Mouse (Mus musculus): ENCODE results near the gene Ptprt. TPM values are rescaled to one million over a fixed set of nuclear protein-coding genes. Genes with fewer than 3 reads are reported as not detected.

The Ptprt gene
- total and polyA plus RNA-seq, 2 experiments from 2014 or later: 15.7 to 68.3 TPM

- H3K4me1 ChIP-seq (ENCODE audit: insufficient read depth, low read length): no peaks in the 10 kb centered on the region
- WGBS: 85% methylated on average over 2 of the region's 2 CpGs
- no peak for TF ChIP-seq CTCF (IDR thresholded peaks at IDR 0.05; ENCODE audit: low read depth)
- ATAC-seq: no peak
- no peak overlapping the region for H3K9ac ChIP-seq (replicated peaks; ENCODE audit: low read length)
- H3K27ac ChIP-seq: no peak overlapping the region
- H3K4me3 ChIP-seq (ENCODE audit: low read length): no peak overlapping the region
- H3K36me3 ChIP-seq (ENCODE audit: insufficient read depth, low read length): no peaks in the 10 kb centered on the region
- DNase-seq (ENCODE audit: low spot score): no peak
- no peaks in the 10 kb centered on the region for H3K9me3 ChIP-seq (ENCODE audit: low read length)
- H3K4me2 ChIP-seq (ENCODE audit: low read depth, low read length): no peak overlapping the region
- H3K27me3 ChIP-seq (ENCODE audit: insufficient read depth, low read length): no peaks in the 10 kb centered on the region
Measured at GRCm38 (mm10) chr2:161561502-161561901, 1099.4 kb downstream of the Ptprt start.

- DNase-seq (ENCODE audit: low spot score): no peak
- WGBS: 81% methylated on average over 4 of the region's 4 CpGs
- no peak overlapping the region for H3K9ac ChIP-seq (replicated peaks; ENCODE audit: low read length)
- H3K4me3 ChIP-seq (ENCODE audit: low read length): no peak overlapping the region
- H3K4me1 ChIP-seq (ENCODE audit: insufficient read depth, low read length): no peaks in the 10 kb centered on the region
- no peaks in the 10 kb centered on the region for H3K9me3 ChIP-seq (ENCODE audit: low read length)
- no peak for ATAC-seq
- no peaks in the 10 kb centered on the region for H3K27me3 ChIP-seq (ENCODE audit: insufficient read depth, low read length)
- H3K4me2 ChIP-seq (ENCODE audit: low read depth, low read length): no peak overlapping the region
- no peak overlapping the region for H3K27ac ChIP-seq
- no peaks in the 10 kb centered on the region for H3K36me3 ChIP-seq (ENCODE audit: insufficient read depth, low read length)
- no peak for TF ChIP-seq CTCF (IDR thresholded peaks at IDR 0.05; ENCODE audit: low read depth)
Measured at GRCm38 (mm10) chr2:161557874-161558273, 1103.1 kb downstream of the Ptprt start.

- Histone ChIP-seq H3K36me3 (ENCODE audit: insufficient read depth, low read length) (no peaks in the 10 kb centered on the region), H3K9ac (replicated peaks; ENCODE audit: low read length) (no peak overlapping the region), H3K27ac (no peak overlapping the region), H3K4me1 (ENCODE audit: insufficient read depth, low read length) (no peaks in the 10 kb centered on the region), H3K27me3 (ENCODE audit: insufficient read depth, low read length) (no peaks in the 10 kb centered on the region), H3K9me3 (ENCODE audit: low read length) (no peaks in the 10 kb centered on the region), H3K4me2 (ENCODE audit: low read depth, low read length) (no peak overlapping the region), H3K4me3 (ENCODE audit: low read length) (no peak overlapping the region)
- ATAC-seq: no peak
- no peak for DNase-seq (ENCODE audit: low spot score)
- TF ChIP-seq CTCF (IDR thresholded peaks at IDR 0.05; ENCODE audit: low read depth): no peak
- 88% methylated on average over 9 of the region's 9 CpGs for WGBS
Measured at GRCm38 (mm10) chr2:161553651-161554050, 1107.3 kb downstream of the Ptprt start.

GRCm38 (mm10) chr2:161552011-161552410, 1108.9 kb downstream of the Ptprt start:
- H3K9ac ChIP-seq (replicated peaks; ENCODE audit: low read length): no peak overlapping the region
- TF ChIP-seq CTCF (IDR thresholded peaks at IDR 0.05; ENCODE audit: low read depth): no peak
- DNase-seq (ENCODE audit: low spot score): no peak

GRCm38 (mm10) chr2:161549577-161549976, 1111.4 kb downstream of the Ptprt start:
- H3K27ac ChIP-seq: no peak overlapping the region
- H3K36me3 ChIP-seq (ENCODE audit: insufficient read depth, low read length): no peaks in the 10 kb centered on the region
- DNase-seq (ENCODE audit: low spot score) (peak; percentile 27), ATAC-seq (no peak)
- H3K4me2 ChIP-seq (ENCODE audit: low read depth, low read length): no peak overlapping the region
- H3K9me3 ChIP-seq (ENCODE audit: low read length): no peaks in the 10 kb centered on the region
- H3K4me3 ChIP-seq (ENCODE audit: low read length): no peak overlapping the region
- 72% methylated on average over 5 of the region's 5 CpGs for WGBS
- H3K9ac ChIP-seq (replicated peaks; ENCODE audit: low read length): no peak overlapping the region
- TF ChIP-seq CTCF (IDR thresholded peaks at IDR 0.05; ENCODE audit: low read depth): no peak
- H3K27me3 ChIP-seq (ENCODE audit: insufficient read depth, low read length): no peaks in the 10 kb centered on the region
- H3K4me1 ChIP-seq (ENCODE audit: insufficient read depth, low read length): no peaks in the 10 kb centered on the region

More at GRCm38 (mm10) chr2:161552011-161552410, 1108.9 kb downstream of the Ptprt start:
- ATAC-seq: no peak
- Histone ChIP-seq H3K4me2 (ENCODE audit: low read depth, low read length) (no peak overlapping the region), H3K4me3 (ENCODE audit: low read length) (no peak overlapping the region), H3K36me3 (ENCODE audit: insufficient read depth, low read length) (no peaks in the 10 kb centered on the region), H3K9me3 (ENCODE audit: low read length) (no peaks in the 10 kb centered on the region), H3K4me1 (ENCODE audit: insufficient read depth, low read length) (no peaks in the 10 kb centered on the region), H3K27me3 (ENCODE audit: insufficient read depth, low read length) (no peaks in the 10 kb centered on the region), H3K27ac (no peak overlapping the region)
- whole genome bisulfite sequencing: 78% methylated on average over 2 of the region's 2 CpGs

- no peak overlapping the region for H3K4me2 ChIP-seq (ENCODE audit: low read depth, low read length)
- WGBS: 64% methylated on average over 5 of the region's 5 CpGs
- no peaks in the 10 kb centered on the region for H3K36me3 ChIP-seq (ENCODE audit: insufficient read depth, low read length)
- no peak overlapping the region for H3K27ac ChIP-seq
- TF ChIP-seq CTCF (IDR thresholded peaks at IDR 0.05; ENCODE audit: low read depth): no peak
- H3K9ac ChIP-seq (replicated peaks; ENCODE audit: low read length): no peak overlapping the region
- no peaks in the 10 kb centered on the region for H3K4me1 ChIP-seq (ENCODE audit: insufficient read depth, low read length)
- no peak overlapping the region for H3K4me3 ChIP-seq (ENCODE audit: low read length)
- H3K9me3 ChIP-seq (ENCODE audit: low read length): no peaks in the 10 kb centered on the region
- ATAC-seq (peak; percentile 29; the same call in 1 of the 2 replicates), DNase-seq (ENCODE audit: low spot score) (peak; percentile 68)
- H3K27me3 ChIP-seq (ENCODE audit: insufficient read depth, low read length): no peaks in the 10 kb centered on the region
Measured at GRCm38 (mm10) chr2:161547318-161547717, 1113.6 kb downstream of the Ptprt start.

- Histone ChIP-seq H3K36me3 (ENCODE audit: insufficient read depth, low read length) (no peaks in the 10 kb centered on the region), H3K27ac (no peak overlapping the region), H3K4me1 (ENCODE audit: insufficient read depth, low read length) (no peaks in the 10 kb centered on the region), H3K4me3 (ENCODE audit: low read length) (no peak overlapping the region), H3K9me3 (ENCODE audit: low read length) (no peaks in the 10 kb centered on the region), H3K4me2 (ENCODE audit: low read depth, low read length) (no peak overlapping the region), H3K27me3 (ENCODE audit: insufficient read depth, low read length) (no peaks in the 10 kb centered on the region), H3K9ac (replicated peaks; ENCODE audit: low read length) (no peak overlapping the region)
- ATAC-seq (no peak), DNase-seq (ENCODE audit: low spot score) (no peak)
- 82% methylated on average over 4 of the region's 4 CpGs for WGBS
- no peak for TF ChIP-seq CTCF (IDR thresholded peaks at IDR 0.05; ENCODE audit: low read depth)
Measured at GRCm38 (mm10) chr2:161545406-161545805, 1115.5 kb downstream of the Ptprt start.
